Mouse (Mus musculus): Measurements from ENCODE around the gene Nxnl2. TPM values are rescaled to one million over a fixed set of nuclear protein-coding genes. Genes with fewer than 3 reads are reported as not detected.

Nxnl2 gene
- polyA plus RNA-seq (2014; fragmentation: Illumina TruSeq; extraction: RNeasy Lipid Tissue Mini Kit (QIAGEN cat#74804); ENCODE audit: low read depth, low replicate concordance) = 2.7 TPM

GRCm38 (mm10) chr13:51170691-51171680, at the start of gene Nxnl2:
Gene Nxnl2, plus strand, starts transcription at chr13:51171022.

Other genes starting within 250 kb of the Nxnl2 start
- 30.3 TPM for gene Spin1, start 70.1 kb upstream of the Nxnl2 start, polyA plus RNA-seq (2014; fragmentation: Illumina TruSeq; extraction: RNeasy Lipid Tissue Mini Kit (QIAGEN cat#74804); ENCODE audit: low read depth, low replicate concordance)
- 1.2 TPM for gene S1pr3, start 237.6 kb downstream of the Nxnl2 start, polyA plus RNA-seq (2014; fragmentation: Illumina TruSeq; extraction: RNeasy Lipid Tissue Mini Kit (QIAGEN cat#74804); ENCODE audit: low read depth, low replicate concordance)